Mouse (Mus musculus) embryonic facial prominence, embryonic 11.5 days (tissue): ENCODE data around the gene Rd3. TPM values are rescaled to one million over a fixed set of nuclear protein-coding genes. Genes with fewer than 3 reads are reported as not detected.

Experiments used
- ATAC-seq: fragments of 200-750 bp; cut with Nextera tagmentation; replicated peaks from 2 replicates; pipeline ENCODE4 v1.8.0; 2017; ENCODE audit warnings: low read depth; ENCODE audit not compliant: insufficient number of reproducible peaks, low FRiP score, low TSS enrichment
- DNase-seq: peaks from one replicate; pipeline ENCODE4 v3.0.0-alpha.2; 2015; ENCODE audit warnings: low spot score
- H3K27ac ChIP-seq: fragments of 300-500 bp; sonication (generic); replicated peaks from 2 replicates; pipeline ENCODE4 v1.5.1; 2014; ENCODE audit warnings: mild to moderate bottlenecking, low read depth, low read length, control low read depth
- H3K27me3 ChIP-seq: fragments of 300-500 bp; sonication (generic); 2 replicates; pipeline ENCODE4 v1.6.1; 2014; ENCODE audit warnings: mild to moderate bottlenecking, low read length, moderate library complexity, mixed read lengths; ENCODE audit not compliant: control insufficient read depth, insufficient read depth
- H3K36me3 ChIP-seq: fragments of 300-500 bp; sonication (generic); replicated peaks from 2 replicates; pipeline ENCODE4 v1.6.1; 2014; ENCODE audit warnings: low read depth, mild to moderate bottlenecking, low read length, moderate library complexity, mixed read lengths; ENCODE audit not compliant: control insufficient read depth, insufficient read depth
- H3K4me1 ChIP-seq: fragments of 300-500 bp; sonication (generic); 2 replicates; pipeline ENCODE4 v1.6.1; 2014; ENCODE audit warnings: low read length, mixed read lengths; ENCODE audit not compliant: control insufficient read depth, insufficient read depth
- H3K4me2 ChIP-seq: fragments of 300-500 bp; sonication (generic); 2 replicates; pipeline ENCODE4 v1.6.1; 2014; ENCODE audit warnings: low read depth, mild to moderate bottlenecking, control low read depth, low read length, moderate library complexity
- H3K4me3 ChIP-seq: fragments of 300-500 bp; sonication (generic); 2 replicates; pipeline ENCODE4 v1.5.1; 2014; ENCODE audit warnings: low read depth, low read length, control low read depth
- H3K9ac ChIP-seq: fragments of 300-500 bp; sonication (generic); replicated peaks from 2 replicates; pipeline ENCODE4 v1.6.1; 2014; ENCODE audit warnings: mild to moderate bottlenecking, control low read depth, low read length
- H3K9me3 ChIP-seq: fragments of 300-500 bp; sonication (generic); replicated peaks from 2 replicates; pipeline ENCODE4 v1.6.1; 2016; ENCODE audit warnings: mild to moderate bottlenecking, low read length, inconsistent platforms, mixed read lengths; ENCODE audit not compliant: control insufficient read depth
- WGBS: fragments of 180-500 bp; shearing (Covaris S2); extraction: QIAGEN DNeasy Blood & Tissue Kit; methylation state at CpG from one replicate; pipeline ENCODE4 v1.1.7; 2014; 5-methylcytosine and 5-hydroxymethylcytosine counted together
- polyA plus RNA-seq: library from polyadenylated mRNA; unstranded; fragments of >200 nt; fragmentation: Nextera tagmentation; extraction: Ambion mirVana; gene quantifications from 2 replicates; pipeline ENCODE4 v1.2.1, GENCODE M21; 2014

Gene Rd3
- polyA plus RNA-seq, 1 experiment from 2014 or later: 2.5 TPM

- no peaks in the 10 kb centered on the region for H3K9me3 ChIP-seq
- H3K4me2 ChIP-seq: no peak overlapping the region
- ATAC-seq (no peak), DNase-seq (no peak)
- H3K9ac ChIP-seq: no peak overlapping the region
- H3K36me3 ChIP-seq: no peaks in the 10 kb centered on the region
- no peaks in the 10 kb centered on the region for H3K4me1 ChIP-seq
- no peaks in the 10 kb centered on the region for H3K27me3 ChIP-seq
- no peak overlapping the region for H3K4me3 ChIP-seq
- 49% methylated on average over 3 of the region's 3 CpGs for WGBS
- H3K27ac ChIP-seq: no peak overlapping the region
Observed at GRCm38 (mm10) chr1:191955101-191955500, 22.1 kb upstream of the Rd3 start.

GRCm38 (mm10) chr1:191956261-191956660 lies 20.9 kb upstream of the Rd3 start:
- ATAC-seq (no peak), DNase-seq (no peak)
- no peaks in the 10 kb centered on the region for H3K9me3 ChIP-seq
- WGBS: 83% methylated on average over 3 of the region's 3 CpGs
- H3K4me3 ChIP-seq: no peak overlapping the region
- no peaks in the 10 kb centered on the region for H3K27me3 ChIP-seq
- no peak overlapping the region for H3K27ac ChIP-seq
- H3K9ac ChIP-seq: no peak overlapping the region
- H3K4me1 ChIP-seq: no peaks in the 10 kb centered on the region
- no peaks in the 10 kb centered on the region for H3K36me3 ChIP-seq
- H3K4me2 ChIP-seq: no peak overlapping the region

- Histone ChIP-seq H3K36me3 (no peaks in the 10 kb centered on the region), H3K9ac (no peak overlapping the region), H3K9me3 (no peaks in the 10 kb centered on the region), H3K27ac (no peak overlapping the region), H3K27me3 (no peaks in the 10 kb centered on the region), H3K4me1 (no peaks in the 10 kb centered on the region), H3K4me2 (no peak overlapping the region), H3K4me3 (no peak overlapping the region)
- 86% methylated on average over 2 of the region's 2 CpGs for WGBS
- no peak for ATAC-seq
- DNase-seq: no peak
Observed at GRCm38 (mm10) chr1:191956871-191957270, 20.3 kb upstream of the Rd3 start.

GRCm38 (mm10) chr1:191957321-191957720 lies 19.8 kb upstream of the Rd3 start:
- 96% methylated on average over 3 of the region's 3 CpGs for WGBS
- Histone ChIP-seq H3K27ac (no peak overlapping the region), H3K4me3 (no peak overlapping the region), H3K36me3 (no peaks in the 10 kb centered on the region), H3K9me3 (no peaks in the 10 kb centered on the region), H3K4me2 (no peak overlapping the region), H3K27me3 (no peaks in the 10 kb centered on the region), H3K9ac (no peak overlapping the region), H3K4me1 (no peaks in the 10 kb centered on the region)
- DNase-seq (no peak), ATAC-seq (no peak)

DNA sequence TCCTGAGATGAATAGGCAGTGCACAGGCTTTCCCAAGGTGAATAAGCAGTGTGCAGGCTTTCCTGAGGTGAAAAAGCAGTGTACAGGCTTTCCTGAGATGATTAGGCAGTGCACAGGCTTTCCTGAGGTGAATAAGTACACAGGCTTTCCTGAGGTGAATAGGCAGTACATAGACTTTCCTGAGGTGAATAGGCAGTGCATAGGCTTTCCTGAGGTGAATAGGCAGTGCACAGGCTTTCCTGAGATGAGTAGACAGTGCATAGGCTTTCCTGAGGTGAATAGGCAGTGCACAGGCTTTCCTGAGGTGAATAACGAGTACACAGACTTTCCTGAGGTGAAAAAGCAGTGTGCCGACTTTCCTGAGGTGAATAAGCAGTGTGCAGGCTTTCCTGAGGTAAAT lies 16.2 kb upstream of the Rd3 start:
- no peaks in the 10 kb centered on the region for H3K36me3 ChIP-seq
- H3K4me3 ChIP-seq: no peak overlapping the region
- 66% methylated on average over 2 of the region's 2 CpGs for WGBS
- no peak overlapping the region for H3K4me2 ChIP-seq
- no peak for DNase-seq
- no peak for ATAC-seq
- no peaks in the 10 kb centered on the region for H3K9me3 ChIP-seq
- no peaks in the 10 kb centered on the region for H3K4me1 ChIP-seq
- no peak overlapping the region for H3K9ac ChIP-seq
- H3K27ac ChIP-seq: no peak overlapping the region
- H3K27me3 ChIP-seq: no peaks in the 10 kb centered on the region

- no peaks in the 10 kb centered on the region for H3K27me3 ChIP-seq
- H3K9ac ChIP-seq: no peak overlapping the region
- no peak overlapping the region for H3K4me2 ChIP-seq
- WGBS: 81% methylated on average over 3 of the region's 3 CpGs
- no peaks in the 10 kb centered on the region for H3K36me3 ChIP-seq
- no peaks in the 10 kb centered on the region for H3K9me3 ChIP-seq
- no peak for ATAC-seq
- H3K4me3 ChIP-seq: no peak overlapping the region
- no peak overlapping the region for H3K27ac ChIP-seq
- no peaks in the 10 kb centered on the region for H3K4me1 ChIP-seq
- no peak for DNase-seq
Observed at GRCm38 (mm10) chr1:191963413-191963812, 13.8 kb upstream of the Rd3 start.

DNA sequence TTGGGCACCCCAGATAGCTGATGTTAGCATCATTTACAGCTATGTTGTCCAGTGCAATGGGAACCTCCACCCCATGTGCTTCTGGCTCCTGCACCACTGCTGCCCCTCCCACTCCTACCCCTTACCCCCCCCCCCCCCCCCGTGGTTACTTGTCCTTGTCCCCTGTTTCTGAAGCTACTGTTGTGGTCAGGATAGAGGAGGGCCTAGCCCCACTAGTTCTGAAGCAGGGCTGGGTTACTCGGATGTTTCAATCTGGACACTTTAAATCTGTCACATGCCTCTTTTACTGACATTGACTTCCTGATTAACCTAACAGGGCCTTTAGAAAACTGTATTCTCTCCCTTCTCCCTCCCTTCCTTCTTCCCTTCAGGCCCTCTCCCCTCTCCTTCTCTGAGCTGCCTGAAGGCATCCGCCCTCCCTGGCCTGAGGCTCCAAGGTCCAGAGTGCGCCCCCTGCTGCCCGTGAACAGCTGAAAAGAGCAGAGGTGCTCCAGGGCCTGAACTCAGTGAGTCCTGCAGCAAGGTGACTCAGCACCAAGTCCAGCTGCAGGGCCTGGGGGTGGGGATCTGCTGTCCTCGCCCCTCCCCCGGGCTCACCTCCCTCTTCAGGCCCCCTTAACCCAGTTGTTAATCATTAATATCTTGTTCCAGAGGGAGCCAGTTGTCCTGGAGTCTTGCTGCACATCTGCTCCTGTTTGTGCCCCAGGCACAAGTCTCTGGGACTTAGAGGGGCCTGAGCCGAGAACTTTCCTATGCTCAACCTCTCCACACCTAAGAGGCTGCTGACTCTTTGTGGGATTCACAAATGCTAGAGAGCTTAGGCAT lies 13.0 kb upstream of the Rd3 start:
- ATAC-seq (peak; percentile 73; the same call in 1 of the 2 replicates), DNase-seq (peak; percentile 78)
- H3K9ac ChIP-seq: no peak overlapping the region
- no peaks in the 10 kb centered on the region for H3K36me3 ChIP-seq
- no peak overlapping the region for H3K4me2 ChIP-seq
- no peaks in the 10 kb centered on the region for H3K27me3 ChIP-seq
- no peaks in the 10 kb centered on the region for H3K9me3 ChIP-seq
- no peaks in the 10 kb centered on the region for H3K4me1 ChIP-seq
- no peak overlapping the region for H3K27ac ChIP-seq
- 17% methylated on average over 8 of the region's 8 CpGs for WGBS
- H3K4me3 ChIP-seq: no peak overlapping the region

DNA sequence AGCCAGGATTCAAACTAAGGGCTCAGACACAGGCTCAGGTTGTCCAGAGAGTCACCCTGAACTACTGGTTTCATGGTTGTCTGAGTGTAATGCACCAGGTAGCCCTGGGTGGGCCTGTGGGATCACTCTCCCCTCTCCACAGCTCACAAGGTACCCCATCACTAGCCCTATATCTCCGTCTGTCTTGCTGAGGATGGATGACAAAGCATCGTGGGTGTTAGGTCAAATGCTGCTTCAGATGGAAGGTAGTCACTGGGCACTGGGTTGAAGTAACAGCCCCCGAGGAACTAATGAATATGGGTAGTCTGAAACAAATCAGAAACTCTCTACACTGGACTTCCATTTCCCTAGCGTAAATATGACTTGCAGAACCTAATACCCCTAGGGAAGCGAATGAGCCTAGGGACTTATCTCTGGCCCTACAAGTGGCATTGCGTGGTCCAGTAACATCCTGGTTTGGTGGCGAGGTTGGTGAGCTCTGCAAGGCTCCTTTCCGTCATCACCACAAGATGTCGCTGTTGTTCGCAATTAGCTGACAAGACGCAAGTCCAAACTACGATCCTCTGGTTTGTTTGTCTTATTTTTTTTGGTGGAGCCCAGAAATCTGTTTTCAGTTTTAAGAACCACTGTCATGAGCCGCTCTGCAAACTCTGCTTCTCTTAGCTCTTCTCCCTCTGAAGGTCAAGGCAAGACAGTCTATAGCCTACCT lies 12.2 kb upstream of the Rd3 start:
- WGBS: 18% methylated on average over 13 of the region's 13 CpGs
- 0 out of 2 replicates have a peak, but pooled peaks have one; percentile 46 for ATAC-seq
- no peak overlapping the region for H3K4me2 ChIP-seq

More for the DNA sequence above, 12.2 kb upstream of the Rd3 start:
- Histone ChIP-seq H3K27me3 (no peaks in the 10 kb centered on the region), H3K4me3 (no peak overlapping the region), H3K9ac (no peak overlapping the region), H3K36me3 (no peaks in the 10 kb centered on the region), H3K4me1 (no peaks in the 10 kb centered on the region), H3K9me3 (no peaks in the 10 kb centered on the region), H3K27ac (no peak overlapping the region)
- peak; percentile 92 for DNase-seq
